Mouse (Mus musculus) stomach, embryonic 16.5 days (tissue): ENCODE results near the gene Nmur1. TPM values are rescaled to one million over a fixed set of nuclear protein-coding genes. Genes with fewer than 3 reads are reported as not detected.

Source experiments
- ATAC-seq: fragments of 200-750 bp; cut with Nextera tagmentation; 2 replicates; pipeline ENCODE4 v1.8.0; 2017; ENCODE audit warnings: moderate number of reproducible peaks, moderate TSS enrichment; ENCODE audit not compliant: insufficient read depth, low FRiP score
- H3K27ac ChIP-seq: fragments of 300-500 bp; sonication (generic); 2 replicates; pipeline ENCODE4 v1.5.1; 2014; ENCODE audit warnings: low read length
- H3K27me3 ChIP-seq: fragments of 300-500 bp; sonication (generic); 2 replicates; pipeline ENCODE4 v1.6.1; 2014; ENCODE audit warnings: low read length, control low read depth, mixed read lengths; ENCODE audit not compliant: control insufficient read depth, insufficient read depth
- H3K36me3 ChIP-seq: fragments of 300-500 bp; sonication (generic); 2 replicates; pipeline ENCODE4 v1.6.1; 2014; ENCODE audit warnings: low read length; ENCODE audit not compliant: control insufficient read depth, insufficient read depth
- H3K4me1 ChIP-seq: fragments of 300-500 bp; sonication (generic); 2 replicates; pipeline ENCODE4 v1.6.1; 2014; ENCODE audit warnings: low read length, control low read depth, mixed read lengths; ENCODE audit not compliant: control insufficient read depth, insufficient read depth
- H3K4me2 ChIP-seq: fragments of 300-500 bp; sonication (generic); 2 replicates; pipeline ENCODE4 v1.6.1; 2014; ENCODE audit warnings: low read depth, low read length, mixed read lengths
- H3K4me3 ChIP-seq: fragments of 300-500 bp; sonication (generic); replicated peaks from 2 replicates; pipeline ENCODE4 v1.5.1; 2014; ENCODE audit warnings: mild to moderate bottlenecking, low read length
- H3K9ac ChIP-seq: fragments of 300-500 bp; sonication (generic); 2 replicates; pipeline ENCODE4 v1.6.1; 2014; ENCODE audit warnings: low read length
- H3K9me3 ChIP-seq: fragments of 300-500 bp; sonication (generic); replicated peaks from 2 replicates; pipeline ENCODE4 v1.6.1; 2016; ENCODE audit warnings: low read length, control low read depth; ENCODE audit not compliant: control insufficient read depth
- WGBS: fragments of 180-500 bp; shearing (Covaris S2); extraction: QIAGEN DNeasy Blood & Tissue Kit; methylation state at CpG from one replicate; pipeline ENCODE4 v1.1.7; 2014; 5-methylcytosine and 5-hydroxymethylcytosine counted together
- polyA plus RNA-seq: library from polyadenylated mRNA; unstranded; fragments of >200 nt; fragmentation: Nextera tagmentation; extraction: Ambion mirVana; gene quantifications from 2 replicates; pipeline ENCODE4 v1.2.1, GENCODE M21; 2015

Nmur1 gene
- polyA plus RNA-seq, 1 experiment from 2014 or later = not detected

GRCm38 (mm10) chr1:86393219-86393618, 32.8 kb downstream of the Nmur1 start:
- Histone ChIP-seq H3K4me3 (no peak overlapping the region), H3K36me3 (no peaks in the 10 kb centered on the region), H3K27me3 (no peaks in the 10 kb centered on the region), H3K9ac (no peak overlapping the region), H3K27ac (no peak overlapping the region), H3K4me1 (peaks cover 5% of the 10 kb centered on the region; the same call in 1 of the 2 replicates), H3K4me2 (no peak overlapping the region), H3K9me3 (no peaks in the 10 kb centered on the region)
- ATAC-seq = no peak
- WGBS = 58% methylated on average over 3 of the region's 3 CpGs

GRCm38 (mm10) chr1:86391425-86391824, 34.6 kb downstream of the Nmur1 start:
- Histone ChIP-seq H3K36me3 (no peaks in the 10 kb centered on the region), H3K4me2 (no peak overlapping the region), H3K4me3 (no peak overlapping the region), H3K27me3 (no peaks in the 10 kb centered on the region), H3K9me3 (no peaks in the 10 kb centered on the region), H3K4me1 (no peaks in the 10 kb centered on the region), H3K27ac (no peak overlapping the region), H3K9ac (no peak overlapping the region)
- no peak for ATAC-seq
- WGBS = 63% methylated on average over 2 of the region's 2 CpGs

DNA sequence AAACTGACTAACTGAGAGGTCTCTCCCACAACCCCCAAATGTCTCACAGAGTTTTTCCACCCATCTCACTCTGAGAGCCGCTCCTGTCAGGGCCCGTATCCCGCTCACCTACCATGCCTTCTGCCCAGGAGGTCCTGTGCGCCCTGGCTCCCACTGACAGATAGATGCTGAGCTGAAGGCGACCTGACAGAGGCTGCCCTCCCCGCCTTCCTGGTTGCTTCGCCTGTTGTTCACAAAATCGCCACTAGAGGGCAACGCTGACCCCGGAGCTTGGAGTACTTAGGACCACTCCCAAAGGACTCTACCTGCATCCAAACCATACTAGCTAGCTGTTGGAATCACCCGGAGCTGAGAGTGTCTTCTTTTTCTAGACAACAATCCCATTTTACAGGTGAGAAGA, 36.8 kb downstream of the Nmur1 start:
- Histone ChIP-seq H3K36me3 (no peaks in the 10 kb centered on the region), H3K4me1 (no peaks in the 10 kb centered on the region), H3K27ac (no peak overlapping the region), H3K9me3 (no peaks in the 10 kb centered on the region), H3K9ac (no peak overlapping the region), H3K4me2 (no peak overlapping the region), H3K27me3 (no peaks in the 10 kb centered on the region), H3K4me3 (no peak overlapping the region)
- peak; percentile 14; the same call in 1 of the 2 replicates for ATAC-seq
- WGBS = 3% methylated on average over 11 of the region's 11 CpGs

GRCm38 (mm10) chr1:86381027-86381426, 45.0 kb downstream of the Nmur1 start:
- Histone ChIP-seq H3K9ac (no peak overlapping the region), H3K27me3 (no peaks in the 10 kb centered on the region), H3K9me3 (no peaks in the 10 kb centered on the region), H3K4me3 (no peak overlapping the region), H3K4me2 (peak overlapping the region; percentile 39; the same call in 1 of the 2 replicates), H3K27ac (no peak overlapping the region), H3K36me3 (no peaks in the 10 kb centered on the region), H3K4me1 (0 out of 2 replicates have a peak, but pooled peaks cover 2% of the 10 kb centered on the region)
- ATAC-seq = peak; percentile 18; the same call in 1 of the 2 replicates
- WGBS = 32% methylated on average over 13 of the region's 13 CpGs

DNA sequence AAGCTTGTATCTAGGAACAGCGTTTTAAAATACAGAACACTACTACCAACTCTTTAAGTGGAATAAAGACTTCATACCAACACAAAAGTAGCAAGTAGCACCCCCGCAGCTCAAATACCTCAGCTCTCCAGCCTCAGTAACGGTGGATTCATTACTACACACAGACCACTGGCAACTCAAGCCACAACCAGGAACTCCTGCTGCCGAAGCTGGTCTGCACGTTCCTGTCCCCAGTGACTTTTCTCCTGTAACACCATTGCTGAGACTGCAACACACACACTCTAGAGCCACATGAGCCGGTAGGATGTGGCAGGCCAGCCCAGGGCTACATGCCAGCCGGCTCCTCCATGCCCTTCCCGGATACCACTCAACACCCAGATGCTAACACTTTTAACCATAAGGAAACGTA, 46.9 kb downstream of the Nmur1 start:
- no peaks in the 10 kb centered on the region for H3K27me3 ChIP-seq
- no peaks in the 10 kb centered on the region for H3K36me3 ChIP-seq
- peak overlapping the region; percentile 8; the same call in 1 of the 2 replicates for H3K27ac ChIP-seq
- H3K4me2 ChIP-seq = no peak overlapping the region
- H3K9ac ChIP-seq = no peak overlapping the region
- no peak overlapping the region for H3K4me3 ChIP-seq
- no peaks in the 10 kb centered on the region for H3K9me3 ChIP-seq
- H3K4me1 ChIP-seq = 0 out of 2 replicates have a peak, but pooled peaks cover 2% of the 10 kb centered on the region
- no peak for ATAC-seq
- 70% methylated on average over 9 of the region's 9 CpGs for WGBS

DNA sequence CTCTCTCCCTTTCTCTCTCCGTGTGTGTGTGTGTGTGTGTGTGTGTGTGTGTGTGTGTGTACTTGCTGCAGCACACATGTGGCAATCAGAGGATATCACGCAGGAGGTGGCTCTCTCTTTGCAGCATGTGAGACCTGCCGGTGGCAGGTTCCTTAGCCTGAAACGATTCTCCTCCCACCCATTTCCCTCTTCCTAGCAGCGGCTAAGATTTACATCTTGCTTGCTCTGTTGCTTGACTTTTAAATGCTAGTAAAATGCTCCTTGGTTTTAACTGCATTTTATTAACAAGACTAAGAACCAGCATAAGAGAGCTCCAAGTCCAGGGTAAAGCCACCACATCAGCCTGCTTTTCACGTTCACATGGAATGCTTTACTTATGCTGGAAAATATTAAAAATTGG, 47.4 kb downstream of the Nmur1 start:
- Histone ChIP-seq H3K4me1 (0 out of 2 replicates have a peak, but pooled peaks cover 2% of the 10 kb centered on the region), H3K4me3 (no peak overlapping the region), H3K9me3 (no peaks in the 10 kb centered on the region), H3K4me2 (no peak overlapping the region), H3K27ac (no peak overlapping the region), H3K27me3 (no peaks in the 10 kb centered on the region), H3K36me3 (no peaks in the 10 kb centered on the region), H3K9ac (no peak overlapping the region)
- no peak for ATAC-seq
- 53% methylated on average over 6 of the region's 6 CpGs for WGBS

DNA sequence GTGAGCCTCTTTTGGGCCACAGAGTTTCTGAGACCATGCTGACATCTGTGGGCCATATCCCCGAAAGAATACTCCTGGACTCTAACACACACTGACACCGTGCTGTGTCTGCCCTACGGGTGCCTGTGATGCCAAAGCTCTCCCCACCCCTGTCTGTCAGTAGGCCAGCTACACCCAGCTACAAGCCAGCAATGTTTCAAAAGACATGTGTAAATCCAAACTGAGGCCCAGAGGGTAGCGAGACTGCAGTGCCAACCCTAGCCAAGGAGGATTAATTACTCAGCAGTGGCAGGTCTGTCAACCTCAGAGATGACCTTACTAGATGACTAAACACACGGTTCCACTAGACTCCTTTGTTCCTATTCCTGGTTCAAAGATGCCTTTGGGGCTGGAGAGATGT, 49.7 kb downstream of the Nmur1 start:
- Histone ChIP-seq H3K4me1 (0 out of 2 replicates have a peak, but pooled peaks cover 2% of the 10 kb centered on the region), H3K27me3 (no peaks in the 10 kb centered on the region), H3K9me3 (no peaks in the 10 kb centered on the region), H3K9ac (no peak overlapping the region), H3K36me3 (no peaks in the 10 kb centered on the region), H3K27ac (no peak overlapping the region), H3K4me3 (no peak overlapping the region), H3K4me2 (no peak overlapping the region)
- no peak for ATAC-seq
- 52% methylated on average over 5 of the region's 5 CpGs for WGBS

DNA sequence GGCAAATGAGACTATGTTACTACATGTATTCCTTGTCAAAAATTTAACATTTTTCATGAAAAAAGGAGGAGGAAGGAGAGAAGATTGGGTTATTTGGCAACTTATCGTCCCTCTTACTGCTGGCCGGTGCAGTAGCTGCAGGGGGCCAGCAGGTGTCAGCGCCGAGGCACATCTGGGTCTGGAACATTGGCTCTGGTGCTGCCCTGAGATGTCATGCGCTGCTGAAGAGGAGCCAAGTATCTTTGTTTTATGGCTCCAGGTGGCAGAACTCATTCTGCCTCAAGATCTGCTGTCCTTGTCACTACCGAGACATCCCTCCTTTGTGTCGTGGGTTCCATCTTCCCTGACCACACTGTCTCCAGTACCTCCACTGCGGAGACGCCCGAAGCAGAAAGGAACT, 54.0 kb downstream of the Nmur1 start:
- no peaks in the 10 kb centered on the region for H3K27me3 ChIP-seq
- peak; percentile 50; the same call in 1 of the 2 replicates for ATAC-seq
- no peak overlapping the region for H3K27ac ChIP-seq
- H3K9ac ChIP-seq = no peak overlapping the region
- WGBS = 45% methylated on average over 10 of the region's 10 CpGs
- no peaks in the 10 kb centered on the region for H3K4me1 ChIP-seq
- H3K9me3 ChIP-seq = no peaks in the 10 kb centered on the region
- no peak overlapping the region for H3K4me2 ChIP-seq
- H3K4me3 ChIP-seq = no peak overlapping the region
- H3K36me3 ChIP-seq = no peaks in the 10 kb centered on the region

GRCm38 (mm10) chr1:86368086-86368485, 57.9 kb downstream of the Nmur1 start:
- Histone ChIP-seq H3K4me2 (no peak overlapping the region), H3K36me3 (no peaks in the 10 kb centered on the region), H3K27ac (no peak overlapping the region), H3K27me3 (no peaks in the 10 kb centered on the region), H3K4me1 (no peaks in the 10 kb centered on the region), H3K9me3 (no peaks in the 10 kb centered on the region), H3K9ac (no peak overlapping the region), H3K4me3 (no peak overlapping the region)
- ATAC-seq = no peak
- 66% methylated on average over 4 of the region's 4 CpGs for WGBS
